Mouse (Mus musculus) G1E (cell line): ENCODE results near the gene Agap1.

ENCODE experiments used
- CTCF ChIP-seq: IDR thresholded peaks from 2 replicates; pipeline ENCODE4 v1.5.1; 2012; ENCODE audit warnings: low read depth, low read length, inconsistent platforms, mixed read lengths
- GATA1 ChIP-seq: IDR thresholded peaks from 2 replicates; pipeline ENCODE4 v1.6.1; 2012; ENCODE audit warnings: borderline replicate concordance, low read length, inconsistent platforms, mixed read lengths
- POLR2AphosphoS5 ChIP-seq: IDR thresholded peaks from 2 replicates; pipeline ENCODE4 v1.6.1; 2012; ENCODE audit warnings: low read depth, low read length, inconsistent platforms; ENCODE audit not compliant: insufficient replicate concordance

- TF ChIP-seq CTCF = no peak
- no peak for TF ChIP-seq POLR2AphosphoS5
- no peak for TF ChIP-seq GATA1
These were observed 63.2 kb downstream of the Agap1 start for GRCm38 (mm10) chr1:89517817-89518216.
